ENCODE assay signal across 8 mouse cellular contexts in the genomic region with DNA sequence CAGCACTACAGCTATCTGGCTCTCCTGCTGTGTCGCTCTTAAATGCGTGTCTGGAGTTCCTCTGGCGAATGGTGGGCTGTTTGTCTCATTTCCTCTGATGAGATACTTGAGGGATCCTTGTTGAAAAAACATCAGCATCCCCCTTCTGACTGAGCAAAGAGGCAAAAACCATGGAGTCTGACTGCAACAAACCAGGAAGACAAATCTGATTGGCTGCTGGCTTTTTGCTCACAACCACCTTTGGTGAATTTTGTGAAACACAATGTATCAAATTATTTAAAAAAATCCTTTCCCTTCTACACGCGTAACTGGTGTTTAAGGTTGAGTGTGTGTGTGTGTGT. TPM values are rescaled to one million over a fixed set of nuclear protein-coding genes. Genes with fewer than 3 reads are reported as not detected.
DNase-seq lines count a peak whose midpoint lies in the region; ATAC-seq and TF ChIP-seq lines count a peak whose summit lies in the region.

No protein-coding gene starts in this region.

- no peaks in the 10 kb centered on the region for H3K36me3 ChIP-seq in heart, embryonic 13.5 days
- peaks cover 19% of the 10 kb centered on the region for H3K36me3 ChIP-seq in E14TG2a.4 (ENCODE audit: insufficient read depth, low read length)
- H3K36me3 ChIP-seq in hindbrain, embryonic 10.5 days: 0 out of 2 replicates have a peak, but pooled peaks cover 5% of the 10 kb centered on the region
- H3K36me3 ChIP-seq in midbrain, embryonic 10.5 days: 0 out of 2 replicates have a peak, but pooled peaks cover 2% of the 10 kb centered on the region

- peak overlapping the region; percentile 97 for H3K4me2 ChIP-seq in heart, embryonic 13.5 days

- ATAC-seq in heart, embryonic 13.5 days (ENCODE audit: extremely low read depth, insufficient number of reproducible peaks, low FRiP score, low TSS enrichment): no peak

- H3K9me3 ChIP-seq in heart, embryonic 13.5 days: no peaks in the 10 kb centered on the region
- H3K9me3 ChIP-seq in E14TG2a.4 (ENCODE audit: low read length): no peaks in the 10 kb centered on the region
- H3K9me3 ChIP-seq in hindbrain, embryonic 10.5 days: no peaks in the 10 kb centered on the region
- no peaks in the 10 kb centered on the region for H3K9me3 ChIP-seq in midbrain, embryonic 10.5 days (replicated peaks)

- H3K27ac ChIP-seq in heart, embryonic 13.5 days (replicated peaks): peak overlapping the region; percentile 81
- H3K27ac ChIP-seq in hindbrain, embryonic 10.5 days: peak overlapping the region; percentile 87
- H3K27ac ChIP-seq in midbrain, embryonic 10.5 days (replicated peaks): peak overlapping the region; percentile 85

- no peak for DNase-seq in heart, adult 18-20 months
- DNase-seq in hindbrain, embryonic 10.5 days (ENCODE audit: low spot score): no peak
- no peak for DNase-seq in midbrain, embryonic 10.5 days (ENCODE audit: low spot score)
- DNase-seq in left cerebral cortex, adult 8-10 months (ENCODE audit: low spot score in 2 of 2): no peak
- no peak for DNase-seq in adrenal gland, adult 8-10 months
- no peak for DNase-seq in frontal cortex, postnatal 10 days (ENCODE audit: low spot score in 2 of 2)

- 8% methylated on average over 5 of the region's 5 CpGs for WGBS in heart, embryonic 13.5 days
- 10% methylated on average over 5 of the region's 5 CpGs for WGBS in hindbrain, embryonic 10.5 days
- 4% methylated on average over 5 of the region's 5 CpGs for WGBS in midbrain, embryonic 10.5 days

- no peaks in the 10 kb centered on the region for H3K27me3 ChIP-seq in heart, embryonic 13.5 days (replicated peaks)
- no peaks in the 10 kb centered on the region for H3K27me3 ChIP-seq in E14TG2a.4 (ENCODE audit: insufficient read depth, low read length)
- H3K27me3 ChIP-seq in hindbrain, embryonic 10.5 days (ENCODE audit: insufficient read depth, poor library complexity, severe bottlenecking): peaks cover 4% of the 10 kb centered on the region; the same call in 1 of the 2 replicates
- peaks cover 19% of the 10 kb centered on the region for H3K27me3 ChIP-seq in midbrain, embryonic 10.5 days (ENCODE audit: low read depth, poor library complexity, severe bottlenecking)

- H3K4me3 ChIP-seq in heart, embryonic 13.5 days: peak overlapping the region; percentile 72
- peak overlapping the region; percentile 84 for H3K4me3 ChIP-seq in E14TG2a.4 (replicated peaks; ENCODE audit: low read length)
- peak overlapping the region; percentile 64 for H3K4me3 ChIP-seq in hindbrain, embryonic 10.5 days
- H3K4me3 ChIP-seq in midbrain, embryonic 10.5 days: peak overlapping the region; percentile 70

- TF ChIP-seq CTCF in E14TG2a.4 (conservative IDR thresholded peaks at IDR 0.05; ENCODE audit: low read length): no peak

- H3K4me1 ChIP-seq in heart, embryonic 13.5 days: peaks cover 31% of the 10 kb centered on the region
- H3K4me1 ChIP-seq in E14TG2a.4 (replicated peaks; ENCODE audit: low read depth, low read length): peaks cover 86% of the 10 kb centered on the region
- H3K4me1 ChIP-seq in hindbrain, embryonic 10.5 days (replicated peaks): peaks cover 37% of the 10 kb centered on the region
- peaks cover 30% of the 10 kb centered on the region for H3K4me1 ChIP-seq in midbrain, embryonic 10.5 days

- H3K9ac ChIP-seq in heart, embryonic 13.5 days: peak overlapping the region; percentile 89

RNA-seq across cellular contexts. Expression of a gene that starts 0.8 kb away (rescaled TPM):
- polyA plus RNA-seq in heart, embryonic 13.5 days (2015; fragmentation: Nextera tagmentation; extraction: Ambion mirVana): 15.1 and 15.3 TPM in 2 replicates
- 10 to 100 TPM; 12.5 to 15.2 TPM for total RNA-seq in heart, adult 18-20 months (2021)
- 14.3 and 14.8 TPM in 2 replicates for polyA plus RNA-seq in hindbrain, embryonic 10.5 days (2016; fragmentation: Nextera tagmentation; extraction: Ambion mirVana)
- polyA plus RNA-seq in midbrain, embryonic 10.5 days (2016; fragmentation: Nextera tagmentation; extraction: Ambion mirVana): 13.5 and 14.0 TPM in 2 replicates
- total RNA-seq in left cerebral cortex, adult 8-10 months (2022): 10 to 100 TPM; 31.8 to 37.3 (median 35.9) TPM
- 10 to 100 TPM; 16.9 to 32.5 (median 21.6) TPM for total RNA-seq in adrenal gland, adult 8-10 months (2022)

RNA-seq across cellular contexts. Expression of a gene that starts 22.7 kb away (rescaled TPM):
- 0.27 and 0.45 TPM in 2 replicates for polyA plus RNA-seq in heart, embryonic 13.5 days (2015; fragmentation: Nextera tagmentation; extraction: Ambion mirVana)
- total RNA-seq in heart, adult 18-20 months (2021): under 1 TPM; 0.07 to 0.33 TPM
- 22.2 and 40.3 TPM in 2 replicates for polyA plus RNA-seq in hindbrain, embryonic 10.5 days (2016; fragmentation: Nextera tagmentation; extraction: Ambion mirVana)
- polyA plus RNA-seq in midbrain, embryonic 10.5 days (2016; fragmentation: Nextera tagmentation; extraction: Ambion mirVana): 26.4 and 38.3 TPM in 2 replicates
- 100 to 1,000 TPM; 240 to 262 (median 246) TPM for total RNA-seq in left cerebral cortex, adult 8-10 months (2022)
- 10 to 100 TPM; 14.3 to 19.0 (median 15.0) TPM for total RNA-seq in adrenal gland, adult 8-10 months (2022)

RNA-seq across cellular contexts. Expression of a gene that starts 23.0 kb away (rescaled TPM):
- 1.7 and 2.0 TPM in 2 replicates for polyA plus RNA-seq in heart, embryonic 13.5 days (2015; fragmentation: Nextera tagmentation; extraction: Ambion mirVana)
- 10 to 100 TPM; 35.9 to 40.4 TPM for total RNA-seq in heart, adult 18-20 months (2021)
- polyA plus RNA-seq in hindbrain, embryonic 10.5 days (2016; fragmentation: Nextera tagmentation; extraction: Ambion mirVana): 2.8 and 3.5 TPM in 2 replicates
- 2.1 and 2.6 TPM in 2 replicates for polyA plus RNA-seq in midbrain, embryonic 10.5 days (2016; fragmentation: Nextera tagmentation; extraction: Ambion mirVana)
- 100 to 1,000 TPM; 192 to 223 (median 197) TPM for total RNA-seq in left cerebral cortex, adult 8-10 months (2022)
- total RNA-seq in adrenal gland, adult 8-10 months (2022): 10 to 100 TPM; 29.1 to 61.2 (median 42.8) TPM

RNA-seq across cellular contexts. Expression of a gene that starts 46.7 kb away (rescaled TPM):
- polyA plus RNA-seq in heart, embryonic 13.5 days (2015; fragmentation: Nextera tagmentation; extraction: Ambion mirVana): 65.1 and 71.5 TPM in 2 replicates
- total RNA-seq in heart, adult 18-20 months (2021): 10 to 100 TPM; 44.8 to 55.0 TPM
- 50.9 and 64.1 TPM in 2 replicates for polyA plus RNA-seq in hindbrain, embryonic 10.5 days (2016; fragmentation: Nextera tagmentation; extraction: Ambion mirVana)
- 44.1 and 53.4 TPM in 2 replicates for polyA plus RNA-seq in midbrain, embryonic 10.5 days (2016; fragmentation: Nextera tagmentation; extraction: Ambion mirVana)
- total RNA-seq in left cerebral cortex, adult 8-10 months (2022): 10 to 100 TPM; 37.4 to 49.3 (median 42.9) TPM
- total RNA-seq in adrenal gland, adult 8-10 months (2022): 10 to 100 TPM; 47.0 to 76.2 (median 66.7) TPM

RNA-seq across cellular contexts. Expression of a gene that starts 46.9 kb away (rescaled TPM):
- polyA plus RNA-seq in heart, embryonic 13.5 days (2015; fragmentation: Nextera tagmentation; extraction: Ambion mirVana): 0.53 and 0.90 TPM in 2 replicates
- total RNA-seq in heart, adult 18-20 months (2021): 1 to 10 TPM; 4.6 to 5.0 TPM
- not detected in 2 replicates for polyA plus RNA-seq in hindbrain, embryonic 10.5 days (2016; fragmentation: Nextera tagmentation; extraction: Ambion mirVana)
- 0.20 TPM in 1 of 2 replicates, not detected in the other for polyA plus RNA-seq in midbrain, embryonic 10.5 days (2016; fragmentation: Nextera tagmentation; extraction: Ambion mirVana)
- total RNA-seq in left cerebral cortex, adult 8-10 months (2022): under 1 TPM in 1 of 4 experiments, not detected in 3; 0.37 TPM
- total RNA-seq in adrenal gland, adult 8-10 months (2022): 1 to 10 TPM in 2 of 4 experiments, not detected in 2; 1.2 to 1.5 TPM

Comparison
In these comparisons a context has a peak if more than half of its experiments do, and no peak if none do; other contexts are left out.
1. RNA of a gene that starts 22.7 kb away (total RNA-seq): 240 to 262 TPM in left cerebral cortex, adult 8-10 months; 14.3 to 19.0 TPM in adrenal gland, adult 8-10 months and 0.07 to 0.33 TPM in heart, adult 18-20 months; every median in the first group is over 10 times any median in the second.
2. Peak in every context shown above with its lines, with median percentiles within 50 percentile points of each other: H3K27ac ChIP-seq and H3K4me3 ChIP-seq.